18 mouse cellular contexts compared by ENCODE assay signal in genomic region chr11:5491912-5492311, GRCm38 (mm10).
"Had no signal": no experiment of that assay in that cellular context is flagged by ENCODE, and none has a peak within 500 bp of the region (broad histone marks: within the 10 kb centered on the region; RNA-seq: fewer than 3 reads in every experiment).

No protein-coding gene starts in this region.

- H3K4me2 ChIP-seq: limb, embryonic 13.5 days; liver, embryonic 13.5 days; lung, embryonic 15.5 days; midbrain, embryonic 11.5 days had no signal

- H3K27ac ChIP-seq: kidney, postnatal 0 days; layer of hippocampus, adult 2 months; limb, embryonic 10.5 days; limb, embryonic 13.5 days; lung, embryonic 15.5 days had no signal

- DNase-seq: kidney, adult 18-20 months; kidney, adult 9 months; kidney, postnatal 25 days; layer of hippocampus, adult 9-11 months; liver, embryonic 13.5 days; lung, adult 18-20 months; lung, postnatal 14 days; lung, postnatal 4 days; midbrain, embryonic 14.5 days; thymus, adult 2 months; thymus, postnatal 14 days; thymus, postnatal 4 days had no signal

- H3K27me3 ChIP-seq: limb, embryonic 13.5 days; liver, embryonic 13.5 days; lung, embryonic 15.5 days had no signal

- H3K4me3 ChIP-seq: layer of hippocampus, adult 2 months; limb, embryonic 10.5 days; limb, embryonic 13.5 days; liver, embryonic 13.5 days; lung, embryonic 15.5 days had no signal

- H3K4me1 ChIP-seq: limb, embryonic 13.5 days; lung, embryonic 15.5 days had no signal

- H3K9me3 ChIP-seq: limb, embryonic 10.5 days; limb, embryonic 13.5 days; liver, embryonic 13.5 days; lung, embryonic 15.5 days had no signal

- H3K36me3 ChIP-seq: limb, embryonic 10.5 days; limb, embryonic 13.5 days; liver, embryonic 13.5 days; lung, embryonic 15.5 days had no signal

- H3K9ac ChIP-seq: limb, embryonic 13.5 days; liver, embryonic 13.5 days; lung, embryonic 15.5 days had no signal
